Mouse (Mus musculus) layer of hippocampus, adult 6 months (tissue): ENCODE data around the gene Pamr1. TPM values are rescaled to one million over a fixed set of nuclear protein-coding genes. Genes with fewer than 3 reads are reported as not detected.

Source experiments
- long read RNA-seq, 2 experiments: library from polyadenylated mRNA; unstranded; transcript quantifications; one replicate each; pipeline ENCODE4 v2.0.0; 2019 to 2020
- polyA plus RNA-seq: library from polyadenylated mRNA; unstranded; fragments of <200 nt; fragmentation: Nextera tagmentation; gene quantifications from 2 replicates; pipeline ENCODE4 v1.2.3, GENCODE M21; 2021

The Pamr1 gene
- polyA plus RNA-seq, result 9.3 and 11.4 TPM in 2 replicates
- long read RNA-seq, experiment 1, transcript Pamr1-201 (11 exons, 2,864 nt), result major isoform, 13 of 17 reads
- long read RNA-seq, experiment 1, partial matches to known transcripts, result 3 of 17 reads
- long read RNA-seq, experiment 1, other reads (novel, unspliced or antisense), result 0 of 17 reads
- long read RNA-seq, experiment 2, transcript Pamr1-201 (11 exons, 2,864 nt), result major isoform, 49 of 59 reads
- long read RNA-seq, experiment 2, partial matches to known transcripts, result 2 of 59 reads
- long read RNA-seq, experiment 2, other reads (novel, unspliced or antisense), result 8 of 59 reads

DNA sequence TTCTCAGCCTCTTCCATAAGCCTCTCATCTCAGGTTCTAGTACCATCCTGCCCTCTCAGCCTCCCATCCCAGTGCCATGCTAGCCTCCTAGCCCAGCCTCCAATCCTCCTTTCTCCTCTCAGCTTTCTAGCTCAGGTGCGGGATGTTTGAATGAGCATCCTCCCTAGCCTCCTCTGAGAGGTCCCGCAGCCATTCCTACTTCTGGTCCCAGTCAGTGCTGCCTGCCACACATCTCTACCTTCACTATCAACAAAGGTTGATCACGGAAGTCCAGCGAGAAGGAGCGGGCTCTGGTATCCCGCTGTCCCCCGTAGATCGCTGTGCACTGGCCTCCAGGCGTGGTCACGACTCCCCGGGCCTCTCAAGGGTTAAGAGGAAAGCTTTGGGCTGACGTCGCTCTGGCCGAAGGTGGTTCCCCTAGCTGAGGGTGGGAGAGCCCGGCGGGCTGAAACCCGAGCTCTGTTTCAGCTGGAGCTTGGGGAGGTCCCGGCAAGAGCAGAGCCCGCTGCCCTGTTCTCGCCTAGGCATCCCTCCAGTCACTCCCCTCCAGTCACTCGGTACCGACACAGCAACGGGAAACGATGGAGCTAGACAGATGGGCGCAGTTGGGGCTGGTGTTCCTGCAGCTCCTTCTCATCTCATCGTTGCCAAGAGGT, at the start of gene Pamr1:
Pamr1 (plus strand) TSS at position 402 of the 656 bp plus-strand sequence.

DNA sequence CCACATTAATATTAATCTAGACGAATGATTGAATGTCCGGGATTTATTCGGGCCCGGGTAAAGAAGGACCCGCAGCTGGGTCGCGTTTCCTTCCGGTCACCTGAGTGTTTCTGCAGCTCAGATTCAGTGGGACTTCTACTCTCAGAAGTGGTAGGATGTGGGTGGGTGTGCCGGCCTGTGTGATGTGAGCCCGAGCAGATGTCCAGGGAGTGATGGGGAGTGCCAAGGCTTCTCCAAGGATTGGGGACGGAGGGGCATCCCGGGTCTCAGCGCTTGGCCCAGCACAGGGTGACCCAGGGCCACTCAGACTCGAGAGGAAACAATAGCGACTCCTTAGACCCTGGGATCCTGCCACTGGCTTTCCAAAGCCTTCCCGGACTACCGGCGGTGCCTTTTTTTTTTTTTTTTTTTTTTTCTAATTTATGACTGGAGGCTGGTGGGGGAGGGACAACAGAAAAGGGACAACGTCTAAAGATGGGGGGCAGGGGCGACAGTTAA, 108.4 kb downstream of the Pamr1 start, which contains the start of gene Slc1a2:
Slc1a2 (plus strand) TSS at position 497 of the 498 bp plus-strand sequence.

Other genes starting within 250 kb of the Pamr1 start
- 16.5 and 17.1 TPM in 2 replicates for gene Trim44, start 142.2 kb upstream of the Pamr1 start, polyA plus RNA-seq
- gene Fjx1, start 97.5 kb upstream of the Pamr1 start, polyA plus RNA-seq, result 7.5 TPM in 2 replicates
- gene Slc1a2, start 108.6 kb downstream of the Pamr1 start, polyA plus RNA-seq, result 190 and 210 TPM in 2 replicates